Mouse (Mus musculus) heart, embryonic 11.5 days (tissue): ENCODE measurements around the gene Timp3. TPM values are rescaled to one million over a fixed set of nuclear protein-coding genes. Genes with fewer than 3 reads are reported as not detected.

ENCODE experiments used
- ATAC-seq: fragments of 200-750 bp; cut with Nextera tagmentation; replicated peaks from 2 replicates; pipeline ENCODE4 v1.8.0; 2017; ENCODE audit warnings: moderate library complexity; ENCODE audit not compliant: insufficient number of reproducible peaks, low FRiP score, low TSS enrichment
- H3K27ac ChIP-seq: fragments of 300-500 bp; sonication (generic); 2 replicates; pipeline ENCODE4 v1.5.1; 2014; ENCODE audit warnings: mild to moderate bottlenecking, low read depth, low read length
- H3K27me3 ChIP-seq: fragments of 300-500 bp; sonication (generic); 2 replicates; pipeline ENCODE4 v1.6.1; 2014; ENCODE audit warnings: mild to moderate bottlenecking, low read length, mixed read lengths; ENCODE audit not compliant: control insufficient read depth, insufficient read depth
- H3K36me3 ChIP-seq: fragments of 300-500 bp; sonication (generic); 2 replicates; pipeline ENCODE4 v1.6.1; 2014; ENCODE audit warnings: mild to moderate bottlenecking, low read length, moderate library complexity, mixed read lengths; ENCODE audit not compliant: control insufficient read depth, insufficient read depth
- H3K4me1 ChIP-seq: fragments of 300-500 bp; sonication (generic); 2 replicates; pipeline ENCODE4 v1.6.1; 2014; ENCODE audit warnings: low read length; ENCODE audit not compliant: control insufficient read depth, insufficient read depth
- H3K4me2 ChIP-seq: fragments of 300-500 bp; sonication (generic); 2 replicates; pipeline ENCODE4 v1.6.1; 2014; ENCODE audit warnings: mild to moderate bottlenecking, moderate library complexity
- H3K4me3 ChIP-seq: fragments of 300-500 bp; sonication (generic); 2 replicates; pipeline ENCODE4 v1.5.1; 2014; ENCODE audit warnings: low read depth, low read length
- H3K9ac ChIP-seq: fragments of 300-500 bp; sonication (generic); 2 replicates; pipeline ENCODE4 v1.6.1; 2014; ENCODE audit warnings: mild to moderate bottlenecking, low read depth, low read length, moderate library complexity
- H3K9me3 ChIP-seq: fragments of 300-500 bp; sonication (generic); replicated peaks from 2 replicates; pipeline ENCODE4 v1.6.1; 2016; ENCODE audit warnings: low read length; ENCODE audit not compliant: control insufficient read depth
- WGBS: fragments of 180-500 bp; shearing (Covaris S2); extraction: QIAGEN DNeasy Blood & Tissue Kit; methylation state at CpG from one replicate; pipeline ENCODE4 v1.1.7; 2014; ENCODE audit not compliant: insufficient replicate concordance; 5-methylcytosine and 5-hydroxymethylcytosine counted together
- polyA plus RNA-seq: library from polyadenylated mRNA; unstranded; fragments of >200 nt; fragmentation: Nextera tagmentation; extraction: Ambion mirVana; gene quantifications from 2 replicates; pipeline ENCODE4 v1.2.1, GENCODE M21; 2014

Gene Timp3
- polyA plus RNA-seq, 1 experiment from 2014 or later: 56.6 TPM

GRCm38 (mm10) chr10:86341589-86341988 lies 41.4 kb downstream of the Timp3 start:
- no peaks in the 10 kb centered on the region for H3K9me3 ChIP-seq
- no peak overlapping the region; the same call in 1 of the 2 replicates for H3K4me2 ChIP-seq
- H3K27ac ChIP-seq: no peak overlapping the region
- WGBS: 34% methylated on average over 8 of the region's 8 CpGs
- H3K27me3 ChIP-seq: no peaks in the 10 kb centered on the region
- H3K4me3 ChIP-seq: no peak overlapping the region
- peaks cover 5% of the 10 kb centered on the region; the same call in 1 of the 2 replicates for H3K36me3 ChIP-seq
- no peak overlapping the region for H3K9ac ChIP-seq
- ATAC-seq: no peak
- peaks cover 63% of the 10 kb centered on the region for H3K4me1 ChIP-seq

GRCm38 (mm10) chr10:86342151-86342550 lies 42.0 kb downstream of the Timp3 start:
- ATAC-seq: no peak
- H3K9me3 ChIP-seq: no peaks in the 10 kb centered on the region
- no peak overlapping the region for H3K27ac ChIP-seq
- no peak overlapping the region for H3K4me2 ChIP-seq
- 75% methylated on average over 4 of the region's 4 CpGs for WGBS
- peaks cover 59% of the 10 kb centered on the region for H3K4me1 ChIP-seq
- H3K4me3 ChIP-seq: no peak overlapping the region
- no peak overlapping the region for H3K9ac ChIP-seq
- H3K27me3 ChIP-seq: no peaks in the 10 kb centered on the region
- H3K36me3 ChIP-seq: peaks cover 5% of the 10 kb centered on the region; the same call in 1 of the 2 replicates

DNA sequence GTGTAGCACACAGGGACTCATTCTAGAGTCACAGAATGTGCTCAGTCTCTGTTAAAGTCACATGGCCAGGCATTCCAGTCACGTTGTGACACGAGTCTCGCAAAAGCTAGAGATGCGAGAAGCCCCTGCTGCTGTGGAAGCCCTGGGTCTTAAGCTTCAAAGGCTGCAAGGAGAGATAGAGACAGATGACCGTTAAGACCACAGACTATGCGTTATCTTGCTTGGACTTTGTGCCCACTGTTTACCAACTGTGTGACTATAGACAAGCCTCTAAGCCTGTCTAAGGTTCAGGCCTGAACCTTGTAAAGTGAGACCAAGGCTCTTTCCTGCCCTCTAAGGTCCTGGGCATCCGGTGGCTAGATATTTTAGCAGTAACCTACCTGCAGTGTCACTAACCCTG lies 42.5 kb downstream of the Timp3 start:
- 46% methylated on average over 7 of the region's 7 CpGs for WGBS
- no peak overlapping the region for H3K4me3 ChIP-seq
- H3K27ac ChIP-seq: 0 out of 2 replicates have a peak overlapping the region, but pooled peaks have one; percentile 41
- H3K27me3 ChIP-seq: no peaks in the 10 kb centered on the region
- H3K9me3 ChIP-seq: no peaks in the 10 kb centered on the region
- no peak for ATAC-seq
- no peak overlapping the region for H3K4me2 ChIP-seq
- no peak overlapping the region for H3K9ac ChIP-seq
- H3K36me3 ChIP-seq: peaks cover 5% of the 10 kb centered on the region; the same call in 1 of the 2 replicates
- peaks cover 53% of the 10 kb centered on the region for H3K4me1 ChIP-seq

GRCm38 (mm10) chr10:86343362-86343761 lies 43.2 kb downstream of the Timp3 start:
- ATAC-seq: no peak
- no peak overlapping the region for H3K4me2 ChIP-seq
- peaks cover 51% of the 10 kb centered on the region for H3K4me1 ChIP-seq
- no peak overlapping the region for H3K27ac ChIP-seq
- no peaks in the 10 kb centered on the region for H3K9me3 ChIP-seq
- 78% methylated on average over 6 of the region's 6 CpGs for WGBS
- H3K27me3 ChIP-seq: no peaks in the 10 kb centered on the region
- H3K9ac ChIP-seq: no peak overlapping the region
- H3K4me3 ChIP-seq: no peak overlapping the region
- H3K36me3 ChIP-seq: peaks cover 5% of the 10 kb centered on the region; the same call in 1 of the 2 replicates

- ATAC-seq: no peak
- WGBS: 77% methylated on average over 7 of the region's 7 CpGs
- Histone ChIP-seq H3K9ac (no peak overlapping the region), H3K4me2 (no peak overlapping the region), H3K4me3 (no peak overlapping the region), H3K27ac (no peak overlapping the region), H3K9me3 (no peaks in the 10 kb centered on the region), H3K36me3 (peaks cover 5% of the 10 kb centered on the region; the same call in 1 of the 2 replicates), H3K27me3 (no peaks in the 10 kb centered on the region), H3K4me1 (peaks cover 46% of the 10 kb centered on the region)
These were observed 43.8 kb downstream of the Timp3 start for GRCm38 (mm10) chr10:86343931-86344330.

- 85% methylated on average over 6 of the region's 6 CpGs for WGBS
These were observed 44.5 kb downstream of the Timp3 start for GRCm38 (mm10) chr10:86344654-86345053.

DNA sequence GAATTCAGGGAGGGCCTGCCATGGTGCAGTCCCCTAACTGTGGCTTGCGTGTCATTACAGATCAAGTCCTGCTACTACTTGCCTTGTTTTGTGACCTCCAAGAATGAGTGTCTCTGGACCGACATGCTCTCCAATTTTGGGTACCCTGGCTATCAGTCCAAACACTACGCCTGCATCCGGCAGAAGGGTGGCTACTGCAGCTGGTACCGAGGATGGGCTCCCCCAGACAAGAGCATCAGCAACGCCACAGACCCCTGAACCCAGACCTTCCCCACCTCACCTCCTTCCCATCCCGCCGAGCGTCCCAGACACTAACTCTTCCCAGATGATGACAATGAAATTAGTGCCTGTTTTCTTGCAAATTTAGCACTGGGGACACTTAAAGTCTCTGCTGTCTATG lies 45.5 kb downstream of the Timp3 start:
- H3K27ac ChIP-seq: no peak overlapping the region
- H3K36me3 ChIP-seq: peaks cover 5% of the 10 kb centered on the region
- no peak for ATAC-seq
- 91% methylated on average over 9 of the region's 9 CpGs for WGBS
- peaks cover 29% of the 10 kb centered on the region for H3K4me1 ChIP-seq
- H3K4me3 ChIP-seq: no peak overlapping the region
- H3K9ac ChIP-seq: no peak overlapping the region
- no peak overlapping the region for H3K4me2 ChIP-seq
- no peaks in the 10 kb centered on the region for H3K9me3 ChIP-seq
- H3K27me3 ChIP-seq: no peaks in the 10 kb centered on the region

More at GRCm38 (mm10) chr10:86344654-86345053, 44.5 kb downstream of the Timp3 start:
- Histone ChIP-seq H3K9ac (no peak overlapping the region), H3K27ac (no peak overlapping the region), H3K36me3 (peaks cover 5% of the 10 kb centered on the region), H3K9me3 (no peaks in the 10 kb centered on the region), H3K27me3 (no peaks in the 10 kb centered on the region), H3K4me1 (peaks cover 39% of the 10 kb centered on the region), H3K4me2 (no peak overlapping the region), H3K4me3 (no peak overlapping the region)
- ATAC-seq: no peak

GRCm38 (mm10) chr10:86346235-86346840 lies 46.2 kb downstream of the Timp3 start:
- 0 out of 2 replicates have a peak, but pooled peaks have one; percentile 52 for ATAC-seq
- Histone ChIP-seq H3K4me2 (no peak overlapping the region), H3K4me1 (peaks cover 24% of the 10 kb centered on the region), H3K4me3 (no peak overlapping the region), H3K9ac (no peak overlapping the region), H3K9me3 (no peaks in the 10 kb centered on the region), H3K27me3 (no peaks in the 10 kb centered on the region), H3K36me3 (peaks cover 5% of the 10 kb centered on the region), H3K27ac (no peak overlapping the region)
- 34% methylated on average over 3 of the region's 3 CpGs for WGBS

GRCm38 (mm10) chr10:86351287-86351686 lies 51.1 kb downstream of the Timp3 start:
- H3K4me1 ChIP-seq: peaks cover 2% of the 10 kb centered on the region; the same call in 1 of the 2 replicates
- H3K9me3 ChIP-seq: no peaks in the 10 kb centered on the region
- no peak overlapping the region for H3K4me2 ChIP-seq
- H3K9ac ChIP-seq: no peak overlapping the region
- H3K36me3 ChIP-seq: no peaks in the 10 kb centered on the region; the same call in 1 of the 2 replicates
- WGBS: 72% methylated on average over 2 of the region's 2 CpGs
- H3K4me3 ChIP-seq: no peak overlapping the region
- H3K27ac ChIP-seq: no peak overlapping the region
- no peaks in the 10 kb centered on the region for H3K27me3 ChIP-seq
- ATAC-seq: no peak
